Mouse (Mus musculus) cerebellum, adult 18-20 months (tissue): Measurements from ENCODE around the gene R3hdm2.

Experiments
- DNase-seq, 2 experiments: peaks; one replicate each; pipeline ENCODE4 v3.0.0; 2021

The R3hdm2 gene

DNA sequence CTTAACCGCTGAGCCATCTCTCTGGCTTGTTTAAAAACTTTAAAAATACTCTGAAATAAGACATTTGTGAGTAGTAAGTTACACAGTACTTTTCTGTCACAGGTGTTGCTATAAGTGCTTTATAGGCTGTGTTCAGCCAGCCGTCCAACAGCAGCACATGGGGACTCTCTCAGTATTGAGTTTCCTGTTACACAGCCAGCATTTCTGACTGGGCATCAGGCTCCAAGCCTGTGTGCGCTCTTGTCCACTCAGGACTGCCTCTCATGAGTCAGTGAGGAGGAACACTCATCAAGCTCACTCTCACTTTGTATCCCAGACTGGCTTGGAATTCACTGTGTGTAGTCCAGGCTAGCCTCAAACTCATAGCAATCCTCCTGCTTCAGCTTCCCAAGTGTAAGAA is 116.0 kb downstream of the R3hdm2 start:
- DNase-seq: no peak

DNA sequence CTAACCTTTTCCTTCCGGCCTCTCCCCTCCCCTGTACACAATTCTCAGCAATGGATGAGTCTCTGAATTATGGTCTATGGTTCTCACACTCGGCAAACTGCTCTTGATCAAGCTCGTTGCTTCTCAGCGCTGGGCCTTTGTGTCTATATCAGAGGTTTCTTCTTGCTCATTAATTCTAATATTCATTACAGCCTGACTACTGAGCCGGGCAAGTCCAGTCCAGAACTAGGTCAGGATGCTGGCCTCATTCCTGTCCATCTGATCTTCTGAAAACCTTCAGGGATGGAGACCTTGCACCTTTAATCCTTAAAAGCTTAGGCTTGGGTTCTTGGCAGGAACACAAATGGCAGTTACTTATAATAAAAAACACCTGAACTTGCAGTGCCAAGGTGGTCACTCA is 119.4 kb downstream of the R3hdm2 start:
- no peak for DNase-seq

DNA sequence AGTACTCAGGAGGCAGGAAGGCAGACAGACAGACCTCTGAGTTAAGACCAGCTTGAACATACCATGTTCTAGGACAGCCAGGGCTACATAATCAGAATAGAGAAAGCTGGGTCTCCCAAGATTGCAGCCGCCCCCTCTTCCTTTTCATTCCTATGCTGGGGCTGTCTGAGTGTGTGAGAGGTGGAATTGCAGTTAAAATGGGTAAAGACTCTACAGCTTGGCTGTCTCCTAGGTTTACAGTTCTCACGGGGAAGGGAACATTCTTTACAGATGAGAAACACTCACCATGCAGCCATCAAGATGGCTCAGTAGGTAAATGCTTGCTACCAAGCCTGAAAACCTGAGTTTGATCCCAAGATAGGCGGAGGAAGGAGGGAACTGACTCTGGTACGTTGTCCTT is 119.9 kb downstream of the R3hdm2 start:
- no peak for DNase-seq

DNA sequence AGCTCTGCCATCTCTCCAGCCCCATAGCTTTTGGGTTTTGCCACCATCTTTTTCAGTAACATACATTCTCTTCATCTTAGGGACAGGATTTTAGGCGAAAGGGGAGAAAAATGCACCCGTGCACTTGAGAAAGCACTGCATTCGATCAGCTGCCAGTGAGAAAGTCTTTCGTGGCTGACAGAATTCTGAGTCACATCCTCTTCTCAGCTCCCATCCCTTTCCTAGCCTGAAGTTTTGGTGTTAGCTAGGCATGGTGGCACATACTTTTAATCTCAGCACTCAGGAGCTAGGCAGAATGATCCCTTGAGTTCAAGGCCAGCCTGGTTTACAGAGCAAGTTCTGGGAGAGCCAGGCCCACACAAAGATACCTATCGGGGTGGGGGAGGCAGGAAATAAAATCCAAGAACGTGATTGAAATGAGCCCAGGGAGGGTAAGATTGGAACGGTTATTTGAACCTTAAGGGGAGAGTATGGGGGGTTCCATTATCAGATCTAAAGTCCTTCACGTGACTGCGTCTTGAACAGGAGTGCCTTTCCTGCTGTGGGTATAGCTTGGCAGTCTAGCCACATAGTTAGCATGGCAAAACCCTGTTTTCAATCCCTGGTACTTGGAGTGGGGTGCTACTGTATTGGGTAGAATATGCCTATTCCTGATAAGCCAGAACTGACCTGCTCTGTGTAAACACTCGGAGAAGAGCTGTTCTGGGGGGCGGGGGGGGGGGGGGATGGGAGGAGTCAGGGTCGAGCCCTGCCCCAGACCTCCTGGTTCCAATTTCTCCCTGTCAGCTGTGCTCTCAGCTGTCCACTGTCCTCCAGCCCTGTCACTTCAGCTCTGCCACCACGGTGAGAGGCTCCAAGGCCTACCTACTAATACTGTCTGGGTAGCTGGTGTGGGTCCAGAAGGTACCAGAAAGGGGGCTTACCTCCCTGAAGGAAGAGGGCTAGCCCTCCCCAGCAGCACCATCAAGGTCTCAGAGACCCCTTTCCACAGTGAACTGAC is 121.1 kb downstream of the R3hdm2 start, which contains the start of gene Stac3:
Gene Stac3, plus strand, starts transcription at position 793 of the 1,000 bp plus-strand sequence.
- no peak for DNase-seq

DNA sequence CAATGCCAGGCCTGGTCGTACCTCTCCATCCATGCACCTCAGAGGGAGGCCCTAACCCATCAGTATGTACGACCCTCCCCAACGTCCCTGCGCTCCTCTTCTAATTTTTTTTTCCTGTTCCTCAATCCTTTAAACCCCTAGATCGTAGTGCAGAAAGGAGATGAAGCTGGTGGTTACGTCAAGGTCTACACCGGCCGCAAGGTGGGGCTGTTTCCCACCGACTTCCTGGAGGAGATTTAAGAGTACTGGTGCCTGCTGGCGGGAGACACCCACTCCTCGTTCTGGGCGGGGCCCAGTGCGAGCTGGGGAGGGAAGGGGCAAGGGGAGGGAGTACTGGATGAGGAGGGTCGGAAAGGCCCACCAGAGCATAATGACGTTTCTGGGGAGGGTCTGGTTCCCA is 128.1 kb downstream of the R3hdm2 start:
- peak; percentile 79 to 84 for DNase-seq

DNA sequence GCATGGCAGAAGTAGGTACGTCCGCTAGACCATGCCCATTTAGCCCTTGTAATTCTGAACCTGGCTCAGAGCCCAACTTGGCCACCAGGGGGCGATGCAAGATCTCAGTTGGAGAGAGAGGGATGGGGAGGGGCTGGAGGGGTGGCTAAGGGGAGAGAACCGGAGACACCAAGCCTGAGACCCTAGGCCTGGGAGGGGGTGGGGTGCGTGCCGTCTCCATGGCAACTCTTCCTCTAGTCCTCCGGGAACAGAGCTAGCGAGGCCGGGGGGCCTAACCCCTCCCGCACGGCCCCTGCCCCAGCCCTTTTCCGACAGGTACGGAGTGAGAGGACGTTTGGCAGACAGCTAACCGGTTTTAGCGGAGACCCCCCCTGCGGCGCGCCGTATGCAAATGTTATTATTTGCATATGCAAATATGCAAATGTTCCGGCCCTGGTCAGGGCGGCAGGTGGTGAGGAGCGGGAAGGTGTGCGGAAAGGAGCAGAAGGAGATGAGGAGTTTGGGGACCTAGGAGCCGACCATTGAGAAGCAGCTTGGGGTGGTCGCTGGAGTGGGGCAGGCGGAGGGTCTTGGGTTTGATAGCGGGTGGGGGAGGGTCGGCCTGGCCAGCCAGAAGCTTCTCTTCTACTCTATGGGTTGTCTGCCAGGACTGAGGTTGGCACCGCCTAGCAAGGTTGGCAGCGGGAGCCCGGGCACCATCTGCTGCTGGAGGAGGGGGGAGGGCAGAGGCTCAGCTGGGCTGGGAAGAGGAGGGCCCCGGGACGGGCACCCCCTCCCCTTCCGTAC is 129.1 kb downstream of the R3hdm2 start:
- peak; percentile 95 for DNase-seq

DNA sequence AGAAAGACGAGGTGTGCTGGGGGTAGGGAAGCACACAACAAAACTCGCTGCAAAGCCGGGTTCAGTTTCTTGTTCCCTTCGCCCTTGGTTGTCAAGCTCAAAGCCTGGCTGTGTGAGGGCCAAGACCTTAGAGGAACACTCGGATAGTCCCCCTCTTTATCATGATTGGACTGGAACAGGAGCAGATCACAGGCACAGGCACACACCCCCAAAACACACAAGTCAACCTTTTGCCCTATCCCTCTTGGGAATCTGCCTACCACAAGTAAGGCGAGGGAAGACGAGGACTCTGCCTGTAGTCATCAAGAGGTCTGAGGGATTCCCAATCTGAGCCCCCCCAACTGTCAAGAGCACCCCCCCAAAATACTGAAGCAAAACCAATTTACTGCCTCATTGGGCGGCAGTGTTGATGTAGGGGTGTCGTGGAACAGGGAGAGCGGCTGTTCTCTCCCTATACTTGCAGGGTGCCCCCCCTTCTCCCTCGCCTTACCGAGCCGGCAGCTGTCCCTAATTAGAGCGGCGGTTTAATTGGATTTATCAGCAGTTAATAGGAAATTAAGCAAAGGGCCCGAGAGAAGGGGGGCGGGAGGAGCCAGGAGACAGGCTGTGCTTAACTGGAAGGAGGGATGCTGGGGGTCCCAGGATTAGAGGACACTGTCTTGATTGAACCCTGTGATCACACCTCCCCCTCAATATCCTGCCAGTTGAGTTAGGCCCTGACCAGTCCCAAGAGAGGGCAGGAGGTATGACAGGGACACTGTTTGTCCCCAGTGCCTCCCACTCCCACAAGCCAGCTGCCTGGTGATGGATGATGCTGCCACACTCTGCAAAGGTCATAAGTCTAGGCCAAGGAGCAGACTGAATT is 129.9 kb downstream of the R3hdm2 start:
- peak; percentile 62 to 65 for DNase-seq

DNA sequence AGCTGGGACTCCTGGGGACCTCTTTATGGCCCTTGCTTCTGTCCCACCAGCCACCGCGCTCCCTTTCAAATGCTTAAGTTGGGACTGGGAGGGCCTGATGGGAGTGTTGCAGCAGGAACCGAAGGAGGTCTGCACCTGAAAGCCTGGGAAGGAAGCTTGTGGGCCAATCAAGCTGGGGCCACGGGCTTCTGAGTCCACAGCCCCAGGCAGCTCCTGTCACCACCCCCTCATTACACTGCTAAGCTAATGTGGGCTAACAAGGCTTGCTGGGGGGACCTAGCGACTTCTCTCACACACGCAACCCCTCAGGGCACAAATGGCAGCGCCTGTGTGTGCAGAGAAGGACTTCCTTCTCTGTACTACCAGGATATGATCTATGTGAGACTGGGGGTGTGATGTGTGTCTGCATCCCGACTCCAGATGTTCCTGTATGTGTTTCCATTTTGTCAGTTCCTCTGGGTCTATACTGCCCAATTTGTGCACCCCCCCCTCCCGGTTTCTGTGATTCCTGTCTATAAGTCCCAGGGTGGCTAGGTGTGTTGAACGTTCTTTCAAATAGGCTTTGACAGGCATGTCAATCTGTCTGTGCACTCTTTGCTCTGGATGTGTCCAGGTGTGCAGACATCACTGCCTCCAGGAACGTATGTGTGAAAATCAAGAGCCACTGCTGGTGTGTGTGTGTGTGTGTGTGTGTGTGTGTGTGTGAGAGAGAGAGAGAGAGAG is 130.9 kb downstream of the R3hdm2 start:
- no peak for DNase-seq

DNA sequence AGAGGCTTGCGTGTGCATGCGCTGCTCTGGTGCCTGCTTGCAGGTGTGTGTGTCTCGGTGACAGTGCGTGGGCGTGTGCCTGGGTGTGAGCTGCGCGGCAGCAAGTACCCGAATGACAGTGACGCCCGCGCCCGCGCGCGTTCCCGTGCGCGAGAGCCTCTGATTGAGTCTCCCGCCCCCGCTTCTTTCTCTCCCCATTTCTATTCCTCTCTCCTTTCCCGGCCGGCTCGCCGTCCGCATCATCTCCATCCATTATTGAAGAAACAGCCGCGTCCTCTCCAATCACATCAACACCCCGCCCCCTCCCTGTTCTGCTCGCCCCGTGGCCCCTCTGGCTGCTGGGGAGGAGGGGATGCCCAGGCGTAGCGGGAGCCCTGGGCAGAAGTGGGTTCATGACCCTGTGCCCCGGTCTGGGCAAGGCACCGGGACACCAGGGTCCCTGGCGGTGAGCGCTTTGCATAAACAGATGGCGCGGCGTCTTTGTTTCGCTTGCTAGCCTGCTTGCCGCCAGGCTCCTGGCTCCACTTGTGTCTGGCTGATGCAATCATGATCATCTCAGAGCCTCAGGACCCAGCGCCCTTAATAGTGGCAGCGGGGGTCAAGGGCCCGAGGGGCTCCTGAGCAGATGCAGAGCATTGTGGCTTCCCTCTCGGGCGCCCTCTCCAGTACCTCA is 131.6 kb downstream of the R3hdm2 start:
- DNase-seq: peak; percentile 89 to 90

DNA sequence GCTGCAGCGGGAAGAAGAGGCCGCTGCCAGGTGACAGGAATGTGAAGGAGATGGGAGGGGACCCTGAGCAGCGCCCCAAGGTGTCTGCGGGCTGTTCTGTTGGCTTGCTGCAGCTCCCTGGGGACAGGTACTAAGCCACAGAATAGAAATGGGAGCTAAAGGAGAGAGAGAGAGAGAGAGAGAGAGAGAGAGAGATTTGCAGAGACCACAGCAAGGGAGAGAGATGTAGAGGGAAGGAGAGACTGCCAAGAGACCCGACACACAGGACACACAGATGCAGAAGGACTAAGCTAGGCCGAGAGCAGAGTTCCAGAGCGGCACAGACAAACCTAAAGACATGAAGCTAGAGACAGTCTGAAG is 132.2 kb downstream of the R3hdm2 start:
- no peak for DNase-seq

DNA sequence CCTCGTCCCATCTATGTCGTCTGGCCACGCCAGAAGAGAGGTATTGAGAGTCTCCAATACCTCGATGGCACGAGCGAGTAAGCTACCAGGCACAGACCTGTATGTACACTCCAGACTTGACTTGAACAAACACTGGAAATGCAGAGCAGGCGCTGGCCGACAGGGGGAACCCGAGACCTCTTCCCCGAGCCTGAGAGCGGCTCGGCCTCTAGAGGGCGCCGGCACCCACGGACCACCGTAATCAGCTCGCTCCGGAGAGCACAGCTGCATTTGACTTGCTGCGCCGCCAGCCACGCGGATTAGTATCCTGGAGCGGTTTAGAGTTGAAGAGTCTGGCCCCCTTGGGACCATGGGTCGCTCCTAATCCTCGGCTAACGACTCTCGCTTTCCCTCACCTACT is 132.7 kb downstream of the R3hdm2 start:
- DNase-seq: peak; percentile 90 to 98

DNA sequence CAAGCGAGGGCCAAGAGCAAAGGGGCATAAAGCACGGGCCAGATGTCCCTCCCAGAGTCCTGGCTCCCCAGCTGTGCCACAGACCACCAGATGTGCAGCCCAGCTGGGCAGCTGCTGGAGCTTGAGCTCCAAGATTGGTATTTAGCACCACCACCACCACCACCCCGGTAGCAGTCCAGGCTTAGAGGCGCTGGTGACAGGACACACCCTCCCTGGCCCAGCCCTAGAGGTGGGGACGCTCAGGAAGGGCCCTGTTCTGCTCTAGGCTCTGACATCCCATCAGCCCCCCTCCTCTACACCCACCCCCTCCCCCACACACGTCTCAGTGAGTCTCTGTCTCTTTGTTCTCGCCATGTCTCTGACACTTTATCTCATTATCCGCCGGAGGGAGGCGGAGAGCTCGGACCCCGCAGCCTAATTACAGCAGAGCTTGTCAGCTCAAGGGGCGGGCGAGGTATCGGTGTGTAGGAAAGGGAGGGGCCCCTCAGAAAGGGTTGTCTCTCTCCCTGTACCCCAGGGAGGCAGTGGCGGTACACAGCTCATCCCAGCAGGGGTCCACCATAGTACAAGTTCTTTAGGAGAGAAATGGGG is 133.5 kb downstream of the R3hdm2 start:
- peak in 1 of 2 experiments; percentile 35 for DNase-seq

DNA sequence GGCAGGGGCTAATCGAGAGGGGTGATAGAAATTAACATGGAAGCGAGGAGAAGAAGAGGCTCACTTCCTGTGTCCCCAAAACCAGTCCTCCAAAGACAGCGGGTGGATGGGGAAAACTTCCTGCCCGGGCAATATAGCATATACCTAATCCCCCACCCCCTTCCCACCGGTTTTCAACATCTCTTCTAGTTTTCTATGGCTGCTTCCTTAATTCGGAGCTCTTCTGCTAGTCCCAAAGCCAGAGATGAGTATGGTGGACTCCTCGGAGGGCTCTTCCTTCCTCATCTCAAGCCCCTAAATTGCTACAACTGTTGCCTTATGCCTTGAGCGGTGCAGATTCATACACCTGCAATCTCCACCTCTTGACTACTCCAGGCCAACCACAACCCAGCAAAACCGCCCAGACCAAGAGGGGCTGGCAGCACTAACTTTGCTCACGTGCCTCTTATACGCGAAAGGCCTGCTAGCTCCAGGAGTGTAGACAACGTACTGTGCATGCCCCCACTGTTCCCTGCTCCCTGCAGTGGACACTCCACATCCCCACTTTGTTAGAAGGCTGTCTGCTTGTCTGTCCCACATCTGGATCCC is 134.1 kb downstream of the R3hdm2 start:
- DNase-seq: no peak

DNA sequence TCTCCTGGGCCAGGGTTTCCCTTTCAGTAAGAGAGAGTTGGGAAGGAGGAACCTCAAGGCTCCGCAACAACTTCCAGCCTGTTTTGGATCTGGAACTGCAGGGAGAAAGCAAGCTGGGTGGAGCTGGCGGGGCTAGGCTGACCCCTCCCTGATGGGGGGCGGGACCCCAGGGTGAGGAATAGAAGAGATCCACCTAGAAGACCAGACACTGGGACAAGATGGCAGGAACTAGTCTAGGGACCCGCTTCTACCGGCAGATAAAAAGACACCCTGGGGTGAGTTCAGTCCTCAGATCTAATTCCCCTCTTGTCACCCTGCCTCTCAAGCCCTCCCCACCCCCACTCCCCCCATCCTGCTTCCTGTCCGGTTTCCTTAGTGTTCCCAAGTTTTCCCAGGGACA is 134.6 kb downstream of the R3hdm2 start, which contains the start of gene Ndufa4l2:
Gene Ndufa4l2, plus strand, starts transcription at position 204 of the 400 bp plus-strand sequence.
- no peak for DNase-seq

DNA sequence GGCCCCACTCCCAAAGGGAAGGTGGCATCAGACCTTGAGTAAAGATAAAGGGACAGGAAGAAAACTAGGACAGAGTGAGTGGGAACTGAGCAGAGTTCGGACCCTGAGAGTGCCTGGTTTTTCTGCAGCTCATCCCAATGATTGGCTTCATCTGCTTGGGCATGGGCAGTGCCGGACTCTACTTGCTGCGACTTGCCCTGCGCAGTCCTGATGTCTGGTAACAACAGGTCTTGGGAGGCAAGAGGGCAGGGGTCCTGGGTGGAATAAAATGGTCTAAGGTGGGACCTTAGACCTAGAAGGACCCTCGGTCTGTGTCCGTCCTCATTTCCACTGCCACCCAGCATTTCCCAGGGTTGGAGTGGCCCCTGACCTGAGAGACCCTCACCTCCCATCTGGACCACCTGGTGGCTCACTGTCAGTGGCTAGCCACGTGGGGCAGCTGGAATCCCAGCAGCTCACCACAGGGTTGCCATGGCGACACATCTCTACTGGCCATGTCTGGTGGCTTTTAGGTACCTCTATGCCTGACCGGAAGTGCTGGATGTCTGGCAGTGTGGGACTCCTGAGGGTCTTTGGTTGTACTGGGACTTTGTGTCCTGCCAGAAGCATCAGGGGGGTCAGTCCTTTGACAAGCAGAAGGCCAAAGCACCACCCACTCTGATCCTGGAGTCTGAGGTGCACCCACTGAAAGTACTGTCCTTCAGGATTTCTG is 135.3 kb downstream of the R3hdm2 start:
- no peak for DNase-seq

DNA sequence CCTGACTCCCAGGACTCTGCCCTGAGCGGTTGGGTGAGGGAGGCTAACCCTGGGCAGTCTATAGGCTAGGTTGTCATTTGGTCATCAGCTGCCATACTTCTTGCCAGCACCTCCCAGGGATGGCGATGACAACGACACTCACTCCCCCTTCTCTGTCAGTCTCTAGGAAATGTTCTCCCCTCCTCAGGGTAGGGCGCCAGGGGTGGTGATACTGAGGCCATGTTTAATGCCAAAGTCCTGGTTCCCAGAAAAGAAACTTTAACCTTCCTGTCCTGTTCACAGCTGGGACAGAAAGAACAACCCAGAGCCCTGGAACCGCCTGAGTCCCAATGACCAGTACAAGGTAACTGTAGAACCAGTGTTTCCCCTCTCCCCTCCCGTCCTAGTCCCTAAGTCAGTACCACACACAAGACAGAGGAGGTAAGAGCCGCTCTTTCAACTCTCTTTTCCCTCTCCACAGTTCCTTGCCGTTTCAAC is 135.9 kb downstream of the R3hdm2 start:
- DNase-seq: no peak

DNA sequence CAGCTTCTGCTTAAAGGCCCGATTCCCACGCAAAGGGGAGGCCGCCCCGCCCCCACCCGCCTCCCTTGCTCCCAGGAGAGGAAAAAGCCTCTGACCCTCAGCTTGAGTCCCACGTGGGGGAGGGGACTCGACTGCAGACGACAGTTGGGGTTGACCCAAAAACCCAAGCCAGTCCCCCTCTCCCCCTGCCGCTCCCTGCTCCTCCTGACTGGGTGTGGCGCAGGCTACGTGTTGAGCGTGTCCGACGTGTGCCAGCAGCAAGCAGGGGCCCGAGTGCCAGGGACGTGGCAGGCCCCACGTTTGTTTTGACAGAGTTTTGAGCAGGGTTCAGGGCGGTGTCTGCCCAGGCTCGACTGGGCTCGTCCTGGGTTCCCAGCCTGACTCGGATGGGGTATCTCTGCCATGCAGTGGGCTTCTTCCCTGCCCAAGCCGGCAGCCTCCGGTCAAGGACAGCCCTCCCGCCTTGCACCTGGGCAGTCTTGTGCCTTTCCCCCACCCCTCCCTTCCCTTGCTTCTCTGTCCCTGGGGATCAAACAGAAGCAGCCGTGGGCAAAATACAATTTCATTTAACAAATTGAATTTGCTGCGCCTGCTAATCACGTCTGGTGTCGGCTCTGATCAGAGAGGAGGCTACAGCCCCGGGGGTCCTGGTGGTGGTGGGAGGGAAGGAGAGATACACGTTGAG is 136.6 kb downstream of the R3hdm2 start:
- DNase-seq: no peak

DNA sequence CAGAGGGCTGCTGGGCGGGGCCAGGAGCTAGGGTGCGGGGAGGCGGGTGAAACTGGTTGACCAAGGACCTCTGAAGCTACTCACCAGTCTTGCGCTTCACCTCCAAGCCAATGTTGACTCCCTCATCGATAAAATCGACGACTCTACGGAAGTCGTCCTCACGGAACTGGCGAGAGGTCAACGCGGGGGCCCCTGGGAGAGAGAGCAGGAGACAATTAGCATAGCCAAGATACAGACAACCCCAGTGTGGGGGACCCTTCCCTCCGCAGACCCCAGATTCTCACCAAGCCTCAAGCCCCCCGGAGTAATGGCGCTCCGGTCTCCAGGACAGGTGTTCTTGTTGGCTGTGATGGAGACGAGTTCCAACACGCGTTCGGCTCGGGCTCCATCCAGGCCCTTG is 137.8 kb downstream of the R3hdm2 start:
- DNase-seq: no peak

DNA sequence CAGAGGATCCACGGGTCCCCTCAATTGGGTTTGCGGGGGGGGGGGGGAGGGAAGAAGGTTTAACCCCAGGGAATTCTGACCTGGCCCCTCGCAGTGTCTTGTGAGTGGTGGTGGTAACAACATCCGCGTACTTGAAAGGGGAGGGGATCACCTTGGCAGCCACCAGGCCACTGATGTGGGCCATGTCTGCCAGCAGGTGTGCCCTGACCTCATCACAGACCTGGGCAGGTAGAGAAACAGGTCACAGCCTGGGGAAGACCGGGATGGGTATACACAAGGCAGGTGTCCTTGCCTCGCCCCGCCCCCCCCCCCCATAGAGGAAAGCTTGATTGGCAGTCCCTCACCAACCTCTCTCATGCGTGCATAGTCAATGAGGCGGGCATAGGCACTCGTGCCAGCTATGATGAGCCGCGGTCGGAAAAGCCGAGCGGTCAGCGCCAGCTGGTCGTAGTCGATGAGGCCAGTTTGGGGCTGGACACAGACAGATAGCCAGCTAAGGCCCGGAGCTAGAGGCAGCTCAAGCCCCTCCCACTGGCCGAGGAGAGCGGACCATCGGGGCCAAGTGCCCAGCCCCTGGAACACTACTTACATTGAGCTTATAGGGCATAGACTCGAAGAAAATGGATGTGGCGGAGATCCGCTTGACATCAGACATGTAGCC is 139.0 kb downstream of the R3hdm2 start:
- no peak for DNase-seq
